Mouse (Mus musculus) bone marrow macrophage, adult 2 months (primary cell): ENCODE measurements around the gene Eif4a3. TPM values are rescaled to one million over a fixed set of nuclear protein-coding genes. Genes with fewer than 3 reads are reported as not detected.
A peak's percentile ranks its signal among the peaks of the same experiment; 100 is the strongest.
"Not testable (repeated sequence)": the region's sequence is repeated elsewhere in the genome, so short reads cannot be mapped to it uniquely, and the experiment has no call there.

ENCODE experiments used
- H3K27ac ChIP-seq: 2 replicates; pipeline ENCODE4 v1.5.1; 2012; ENCODE audit warnings: low read depth, low read length; ENCODE audit not compliant: insufficient read depth
- H3K4me1 ChIP-seq: 2 replicates; pipeline ENCODE4 v1.6.1; 2012; ENCODE audit warnings: low read length; ENCODE audit not compliant: control insufficient read depth, insufficient read depth
- H3K4me3 ChIP-seq: 2 replicates; pipeline ENCODE4 v1.5.1; 2012; ENCODE audit warnings: mild to moderate bottlenecking, low read length, moderate library complexity; ENCODE audit not compliant: insufficient read depth
- CTCF ChIP-seq: IDR thresholded peaks from 2 replicates; pipeline ENCODE4 v1.5.1; 2012; ENCODE audit warnings: low read depth, mild to moderate bottlenecking, low read length, moderate library complexity
- POLR2A ChIP-seq: IDR thresholded peaks from 2 replicates; pipeline ENCODE4 v1.6.1; 2012; ENCODE audit warnings: mild to moderate bottlenecking, low read depth, low read length, borderline replicate concordance
- polyA plus RNA-seq: library from polyadenylated mRNA; stranded (reverse); fragments of >200 nt; gene quantifications from 2 replicates; pipeline ENCODE4 v1.2.4, GENCODE M21; 2012; ENCODE audit not compliant: missing spikeins, insufficient read depth, insufficient read length

Gene Eif4a3
- polyA plus RNA-seq, 1 experiment: 120 TPM

GRCm38 (mm10) chr11:119300246-119300935 lies 502 bp upstream of the Eif4a3 start:
- H3K4me3 ChIP-seq: peak overlapping the region; percentile 99
- no peak for TF ChIP-seq POLR2A
- no peak for TF ChIP-seq CTCF
- peak overlapping the region; percentile 52; the same call in 1 of the 2 replicates for H3K27ac ChIP-seq
- peaks cover 5% of the 10 kb centered on the region; the same call in 1 of the 2 replicates for H3K4me1 ChIP-seq

GRCm38 (mm10) chr11:119298917-119299316 lies 972 bp downstream of the Eif4a3 start:
- Histone ChIP-seq H3K4me1 (peaks cover 5% of the 10 kb centered on the region; the same call in 1 of the 2 replicates), H3K4me3 (peak overlapping the region; percentile 99), H3K27ac (no peak overlapping the region)
- TF ChIP-seq CTCF: no peak
- no peak for TF ChIP-seq POLR2A

- no peak overlapping the region for H3K27ac ChIP-seq
- TF ChIP-seq POLR2A (no peak), CTCF (no peak)
- peak overlapping the region; percentile 28 for H3K4me3 ChIP-seq
- H3K4me1 ChIP-seq: peaks cover 5% of the 10 kb centered on the region; the same call in 1 of the 2 replicates
Observed at GRCm38 (mm10) chr11:119297996-119298395, 1.9 kb downstream of the Eif4a3 start.

GRCm38 (mm10) chr11:119292861-119293260 lies 7.0 kb downstream of the Eif4a3 start:
- not testable (repeated sequence) for H3K4me3 ChIP-seq, H3K4me1 ChIP-seq, H3K27ac ChIP-seq

GRCm38 (mm10) chr11:119287207-119287992 lies 12.5 kb downstream of the Eif4a3 start:
- H3K4me1 ChIP-seq: no peaks in the 10 kb centered on the region

GRCm38 (mm10) chr11:119285791-119286527 lies 13.9 kb downstream of the Eif4a3 start:
- no peaks in the 10 kb centered on the region for H3K4me1 ChIP-seq
- no peak overlapping the region for H3K4me3 ChIP-seq
- TF ChIP-seq CTCF (no peak), POLR2A (no peak)
- no peak overlapping the region for H3K27ac ChIP-seq

More at GRCm38 (mm10) chr11:119287207-119287992, 12.5 kb downstream of the Eif4a3 start:
- TF ChIP-seq POLR2A: no peak
- TF ChIP-seq CTCF: no peak
- Histone ChIP-seq H3K27ac (no peak overlapping the region), H3K4me3 (no peak overlapping the region)

- Histone ChIP-seq H3K4me1 (no peaks in the 10 kb centered on the region), H3K4me3 (no peak overlapping the region), H3K27ac (no peak overlapping the region)
- no peak for TF ChIP-seq CTCF
- TF ChIP-seq POLR2A: no peak
Observed at GRCm38 (mm10) chr11:119281030-119281429, 18.9 kb downstream of the Eif4a3 start.

GRCm38 (mm10) chr11:119273186-119273930 lies 26.5 kb downstream of the Eif4a3 start:
- no peak overlapping the region for H3K27ac ChIP-seq
- TF ChIP-seq POLR2A: no peak
- peak; percentile 54 for TF ChIP-seq CTCF
- no peak overlapping the region for H3K4me3 ChIP-seq
- peaks cover 6% of the 10 kb centered on the region for H3K4me1 ChIP-seq

- not testable (repeated sequence) for H3K27ac ChIP-seq, H3K4me1 ChIP-seq, H3K4me3 ChIP-seq
- TF ChIP-seq CTCF: 0 out of 2 replicates have a peak, but pooled peaks have one; percentile 16
Observed at GRCm38 (mm10) chr11:119272492-119272891, 27.4 kb downstream of the Eif4a3 start.
